Comparison of ENCODE assay signal across 8 mouse cellular contexts in the genomic region with DNA sequence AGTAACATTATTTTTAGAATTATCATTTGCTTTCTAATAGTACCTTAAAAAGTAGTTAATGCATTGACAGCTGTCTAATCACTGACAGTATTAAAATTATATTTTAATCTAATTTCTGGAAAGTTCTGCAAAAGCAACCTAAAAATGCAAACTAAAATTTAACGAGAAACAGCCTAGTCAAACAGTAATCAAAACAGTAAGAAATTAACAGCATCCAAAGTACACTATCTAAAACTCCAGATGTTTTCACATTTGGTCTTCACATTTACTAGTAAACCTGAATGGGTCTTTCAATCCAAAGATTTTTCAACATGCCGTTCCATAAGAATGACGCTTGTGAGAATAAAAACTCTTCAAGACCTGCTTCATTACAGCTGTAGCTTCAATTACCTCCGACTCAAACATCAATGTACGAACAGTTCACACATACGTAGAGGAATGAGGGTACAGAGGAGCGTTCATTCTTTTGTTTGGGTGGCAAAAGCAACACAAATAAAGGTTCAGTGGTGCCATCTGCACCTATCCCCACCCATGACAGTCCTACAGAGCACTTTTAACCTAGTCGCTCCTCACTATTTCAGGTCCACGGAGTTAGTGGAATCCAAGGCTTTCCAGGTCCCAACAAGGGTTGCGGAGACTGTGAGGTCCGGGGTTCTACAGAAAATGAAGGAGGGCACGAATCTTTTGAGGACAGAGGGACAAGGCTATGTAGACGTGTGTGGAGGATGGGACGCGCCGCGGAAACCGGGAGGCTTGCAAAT. TPM values are rescaled to one million over a fixed set of nuclear protein-coding genes. Genes with fewer than 3 reads are reported as not detected.
DNase-seq lines count a peak whose midpoint lies in the region; ATAC-seq lines count a peak whose summit lies in the region.

No protein-coding gene starts in this region.

- H3K4me1 ChIP-seq in kidney, embryonic 16.5 days (ENCODE audit: insufficient read depth, low read length) = peaks cover 5% of the 10 kb centered on the region; the same call in 1 of the 2 replicates
- H3K4me1 ChIP-seq in forebrain, embryonic 13.5 days = peaks cover 26% of the 10 kb centered on the region
- peaks cover 39% of the 10 kb centered on the region for H3K4me1 ChIP-seq in liver, embryonic 12.5 days
- H3K4me1 ChIP-seq in stomach, embryonic 15.5 days = peaks cover 6% of the 10 kb centered on the region

- peak overlapping the region; percentile 85 for H3K27ac ChIP-seq in kidney, embryonic 16.5 days (ENCODE audit: low read length)
- H3K27ac ChIP-seq in forebrain, embryonic 13.5 days = peak overlapping the region; percentile 92
- H3K27ac ChIP-seq in liver, embryonic 12.5 days = peak overlapping the region; percentile 96
- H3K27ac ChIP-seq in stomach, embryonic 15.5 days = peak overlapping the region; percentile 92

- no peaks in the 10 kb centered on the region for H3K27me3 ChIP-seq in kidney, embryonic 16.5 days (ENCODE audit: insufficient read depth, low read length)
- H3K27me3 ChIP-seq in forebrain, embryonic 13.5 days = no peaks in the 10 kb centered on the region
- H3K27me3 ChIP-seq in liver, embryonic 12.5 days (replicated peaks) = no peaks in the 10 kb centered on the region
- no peaks in the 10 kb centered on the region for H3K27me3 ChIP-seq in stomach, embryonic 15.5 days (replicated peaks)

- 3% methylated on average over 18 of the region's 18 CpGs for WGBS in kidney, embryonic 16.5 days
- WGBS in forebrain, embryonic 13.5 days = 5% methylated on average over 18 of the region's 18 CpGs
- 5% methylated on average over 18 of the region's 18 CpGs for WGBS in liver, embryonic 12.5 days (ENCODE audit: insufficient replicate concordance)
- 5% methylated on average over 18 of the region's 18 CpGs for WGBS in stomach, embryonic 15.5 days

- H3K9me3 ChIP-seq in kidney, embryonic 16.5 days (ENCODE audit: low read length) = no peaks in the 10 kb centered on the region
- H3K9me3 ChIP-seq in forebrain, embryonic 13.5 days (replicated peaks) = no peaks in the 10 kb centered on the region
- no peaks in the 10 kb centered on the region for H3K9me3 ChIP-seq in liver, embryonic 12.5 days (replicated peaks)
- H3K9me3 ChIP-seq in stomach, embryonic 15.5 days = no peaks in the 10 kb centered on the region

- peak overlapping the region; percentile 89 for H3K4me3 ChIP-seq in kidney, embryonic 16.5 days (ENCODE audit: low read length)
- H3K4me3 ChIP-seq in forebrain, embryonic 13.5 days = peak overlapping the region; percentile 89
- peak overlapping the region; percentile 89 for H3K4me3 ChIP-seq in liver, embryonic 12.5 days
- H3K4me3 ChIP-seq in stomach, embryonic 15.5 days (replicated peaks) = peak overlapping the region; percentile 98

- no peak; the same call in 1 of the 2 replicates for ATAC-seq in kidney, embryonic 16.5 days (ENCODE audit: low FRiP score, low TSS enrichment)
- peak; percentile 10 for ATAC-seq in forebrain, embryonic 13.5 days
- ATAC-seq in liver, embryonic 12.5 days = peak; percentile 8
- no peak for ATAC-seq in stomach, embryonic 15.5 days (ENCODE audit: insufficient read depth, low FRiP score, low read depth)

- H3K9ac ChIP-seq in kidney, embryonic 16.5 days (replicated peaks; ENCODE audit: low read length) = peak overlapping the region; percentile 88
- peak overlapping the region; percentile 89 for H3K9ac ChIP-seq in forebrain, embryonic 13.5 days
- peak overlapping the region; percentile 90 for H3K9ac ChIP-seq in liver, embryonic 12.5 days
- peak overlapping the region; percentile 80 for H3K9ac ChIP-seq in stomach, embryonic 15.5 days

- no peaks in the 10 kb centered on the region for H3K36me3 ChIP-seq in kidney, embryonic 16.5 days (ENCODE audit: insufficient read depth, low read length)
- no peaks in the 10 kb centered on the region for H3K36me3 ChIP-seq in forebrain, embryonic 13.5 days (ENCODE audit: poor library complexity, severe bottlenecking)
- H3K36me3 ChIP-seq in liver, embryonic 12.5 days = 0 out of 2 replicates have a peak, but pooled peaks cover 2% of the 10 kb centered on the region
- H3K36me3 ChIP-seq in stomach, embryonic 15.5 days = no peaks in the 10 kb centered on the region

- intact Hi-C loops in left cerebral cortex, postnatal 10 days (cut with DNase I) = loop anchor here (5.0 kb wide), 1 partner anchor 155 kb away; no protein-coding TSS in a partner anchor

- peak overlapping the region; percentile 93 for H3K4me2 ChIP-seq in kidney, embryonic 16.5 days (replicated peaks; ENCODE audit: low read depth, low read length)
- peak overlapping the region; percentile 76 for H3K4me2 ChIP-seq in forebrain, embryonic 13.5 days
- peak overlapping the region; percentile 84 for H3K4me2 ChIP-seq in liver, embryonic 12.5 days
- peak overlapping the region; percentile 87 for H3K4me2 ChIP-seq in stomach, embryonic 15.5 days

- no peak for DNase-seq in kidney, adult 11 months
- peak; percentile 32 for DNase-seq in MN1 (ENCODE audit: low spot score)
- DNase-seq in gastrocnemius, postnatal 10 days = no peak
- no peak for DNase-seq in left cerebral cortex, postnatal 10 days (ENCODE audit: extremely low spot score in 1 of 2, low spot score in 2 of 2)

RNA-seq across cellular contexts. Expression of gene Ankib1, which starts 0.9 kb away (rescaled TPM):
- polyA plus RNA-seq in kidney, embryonic 16.5 days (2015; fragmentation: Nextera tagmentation; extraction: Ambion mirVana) = 11.5 and 12.1 TPM in 2 replicates
- 15.6 and 16.7 TPM in 2 replicates for polyA plus RNA-seq in forebrain, embryonic 13.5 days (2015; fragmentation: Nextera tagmentation; extraction: Ambion mirVana)
- 9.8 and 10.0 TPM in 2 replicates for polyA plus RNA-seq in liver, embryonic 12.5 days (2016; fragmentation: Nextera tagmentation; extraction: Ambion mirVana)
- 9.1 and 10.6 TPM in 2 replicates for polyA plus RNA-seq in stomach, embryonic 15.5 days (2015; fragmentation: Nextera tagmentation; extraction: Ambion mirVana)
- 10 to 100 TPM; 24.9 to 29.5 TPM for total RNA-seq in gastrocnemius, postnatal 10 days (2021)
- 10 to 100 TPM; 64.3 to 67.9 TPM for total RNA-seq in left cerebral cortex, postnatal 10 days (2021)

RNA-seq across cellular contexts. Expression of gene Krit1, which starts 1.1 kb away (rescaled TPM):
- 44.6 and 48.8 TPM in 2 replicates for polyA plus RNA-seq in kidney, embryonic 16.5 days (2015; fragmentation: Nextera tagmentation; extraction: Ambion mirVana)
- 74.7 and 74.8 TPM in 2 replicates for polyA plus RNA-seq in forebrain, embryonic 13.5 days (2015; fragmentation: Nextera tagmentation; extraction: Ambion mirVana)
- 31.8 and 33.3 TPM in 2 replicates for polyA plus RNA-seq in liver, embryonic 12.5 days (2016; fragmentation: Nextera tagmentation; extraction: Ambion mirVana)
- polyA plus RNA-seq in stomach, embryonic 15.5 days (2015; fragmentation: Nextera tagmentation; extraction: Ambion mirVana) = 37.5 and 39.3 TPM in 2 replicates
- 10 to 100 TPM; 16.4 to 23.7 TPM for total RNA-seq in gastrocnemius, postnatal 10 days (2021)
- total RNA-seq in left cerebral cortex, postnatal 10 days (2021) = 10 to 100 TPM; 38.5 to 41.6 TPM

RNA-seq across cellular contexts. Expression of gene Lrrd1, which starts 43.1 kb away (rescaled TPM):
- polyA plus RNA-seq in kidney, embryonic 16.5 days (2015; fragmentation: Nextera tagmentation; extraction: Ambion mirVana) = not detected in 2 replicates
- 0.10 and 0.11 TPM in 2 replicates for polyA plus RNA-seq in forebrain, embryonic 13.5 days (2015; fragmentation: Nextera tagmentation; extraction: Ambion mirVana)
- 0.05 TPM in 1 of 2 replicates, not detected in the other for polyA plus RNA-seq in liver, embryonic 12.5 days (2016; fragmentation: Nextera tagmentation; extraction: Ambion mirVana)
- polyA plus RNA-seq in stomach, embryonic 15.5 days (2015; fragmentation: Nextera tagmentation; extraction: Ambion mirVana) = 0.08 TPM in 1 of 2 replicates, not detected in the other
- not detected for total RNA-seq in gastrocnemius, postnatal 10 days (2021)
- total RNA-seq in left cerebral cortex, postnatal 10 days (2021) = under 1 TPM in 1 of 2 experiments, not detected in 1; 0.21 TPM

Comparison
In these comparisons a context has a peak if more than half of its experiments do, and no peak if none do; other contexts are left out.
1. ATAC-seq: peak in forebrain, embryonic 13.5 days (single experiment) and liver, embryonic 12.5 days (single experiment); none in kidney, embryonic 16.5 days (single experiment) and stomach, embryonic 15.5 days (single experiment).
2. Peak in every context shown above with its lines, with median percentiles within 50 percentile points of each other: H3K27ac ChIP-seq, H3K4me2 ChIP-seq, H3K4me3 ChIP-seq and H3K9ac ChIP-seq.